Mouse (Mus musculus): ENCODE results near the gene Ktn1.

GRCm38 (mm10) chr14:47684579-47684978 is 36.3 kb downstream of the Ktn1 start:
- TF ChIP-seq CTCF (conservative IDR thresholded peaks at IDR 0.05; ENCODE audit: insufficient read depth, insufficient read length, low read depth, low read length) (no peak), POLR2A (IDR thresholded peaks at IDR 0.05; ENCODE audit: low read depth, low read length) (no peak)

Data from kidney, adult 2 months (tissue).